Mouse (Mus musculus): ENCODE data around the gene Zfp568. TPM values are rescaled to one million over a fixed set of nuclear protein-coding genes. Genes with fewer than 3 reads are reported as not detected.

Gene Zfp568
- polyA plus RNA-seq, 1 experiment from 2014 or later, result 15.3 TPM

DNA sequence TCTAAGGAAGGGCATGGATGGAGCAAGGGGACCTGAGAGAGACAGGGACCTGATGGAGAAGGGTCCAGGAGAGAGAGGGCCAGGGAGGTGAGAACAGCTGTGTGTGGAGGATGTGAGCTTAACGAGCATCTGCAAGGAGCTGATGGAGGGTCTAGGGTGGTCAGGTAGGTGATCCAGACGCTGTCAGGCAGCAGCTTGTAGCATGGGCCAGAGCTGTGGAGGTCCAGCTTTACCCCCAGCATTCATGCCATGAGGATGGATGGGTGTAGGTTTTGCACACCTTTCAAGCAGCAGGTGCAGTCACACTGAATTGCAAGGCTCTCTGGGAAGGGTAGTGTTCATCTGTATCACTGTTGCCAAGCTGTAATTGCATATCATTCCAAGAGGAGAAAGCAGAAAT is 35.8 kb downstream of the Zfp568 start:
- Histone ChIP-seq H3K36me3 (ENCODE audit: control insufficient read depth, insufficient read depth, low read length) (peaks cover 22% of the 10 kb centered on the region), H3K9me3 (ENCODE audit: control insufficient read depth, low read length) (no peaks in the 10 kb centered on the region)
- 90% methylated on average over 2 of the region's 2 CpGs for WGBS

GRCm38 (mm10) chr7:30023324-30023723 is 39.6 kb downstream of the Zfp568 start:
- ATAC-seq (replicated peaks; ENCODE audit: low FRiP score) (no peak), DNase-seq (ENCODE audit: low spot score) (no peak)
- Histone ChIP-seq H3K36me3 (ENCODE audit: control insufficient read depth, insufficient read depth, low read length) (peaks cover 19% of the 10 kb centered on the region), H3K9me3 (ENCODE audit: control insufficient read depth, low read length) (no peaks in the 10 kb centered on the region), H3K27me3 (ENCODE audit: control insufficient read depth, insufficient read depth, low read length) (no peaks in the 10 kb centered on the region), H3K27ac (ENCODE audit: low read depth, low read length) (no peak overlapping the region), H3K4me1 (replicated peaks; ENCODE audit: control insufficient read depth, insufficient read depth, low read length) (no peaks in the 10 kb centered on the region), H3K4me3 (ENCODE audit: low read depth, low read length) (no peak overlapping the region), H3K4me2 (ENCODE audit: low read depth, low read length, severe bottlenecking) (no peak overlapping the region), H3K9ac (ENCODE audit: low read length) (no peak overlapping the region)
- WGBS, result 93% methylated on average over 9 of the region's 9 CpGs

More for the DNA sequence above, 35.8 kb downstream of the Zfp568 start:
- DNase-seq (ENCODE audit: low spot score), result no peak
- Histone ChIP-seq H3K4me3 (ENCODE audit: low read depth, low read length) (no peak overlapping the region), H3K4me1 (replicated peaks; ENCODE audit: control insufficient read depth, insufficient read depth, low read length) (no peaks in the 10 kb centered on the region), H3K27ac (ENCODE audit: low read depth, low read length) (no peak overlapping the region), H3K4me2 (ENCODE audit: low read depth, low read length, severe bottlenecking) (no peak overlapping the region), H3K9ac (ENCODE audit: low read length) (no peak overlapping the region), H3K27me3 (ENCODE audit: control insufficient read depth, insufficient read depth, low read length) (no peaks in the 10 kb centered on the region)
- ATAC-seq (replicated peaks; ENCODE audit: low FRiP score), result no peak

DNA sequence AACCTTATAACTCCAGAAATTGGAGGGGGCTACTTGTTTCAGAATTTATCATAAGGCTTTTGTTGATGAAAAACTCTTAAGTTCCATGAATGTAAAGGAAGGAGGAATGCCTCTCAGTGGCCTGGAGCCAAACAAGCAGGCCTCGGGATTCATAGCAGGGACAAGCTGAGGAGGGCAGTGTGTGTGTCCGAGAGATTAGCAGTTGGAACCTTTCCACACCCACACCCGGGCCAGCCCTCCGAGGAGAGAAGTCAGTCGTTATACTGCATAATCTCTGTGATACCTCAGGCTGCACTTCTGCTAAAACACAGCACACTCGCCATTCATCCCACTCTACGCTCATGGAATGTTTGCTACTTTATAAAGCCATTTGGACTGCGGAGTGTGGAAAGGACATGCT is 40.0 kb downstream of the Zfp568 start:
- Histone ChIP-seq H3K27me3 (ENCODE audit: control insufficient read depth, insufficient read depth, low read length) (no peaks in the 10 kb centered on the region), H3K36me3 (ENCODE audit: control insufficient read depth, insufficient read depth, low read length) (peaks cover 17% of the 10 kb centered on the region), H3K4me3 (ENCODE audit: low read depth, low read length) (no peak overlapping the region), H3K4me2 (ENCODE audit: low read depth, low read length, severe bottlenecking) (no peak overlapping the region), H3K4me1 (replicated peaks; ENCODE audit: control insufficient read depth, insufficient read depth, low read length) (no peaks in the 10 kb centered on the region), H3K27ac (ENCODE audit: low read depth, low read length) (no peak overlapping the region), H3K9me3 (ENCODE audit: control insufficient read depth, low read length) (no peaks in the 10 kb centered on the region), H3K9ac (ENCODE audit: low read length) (no peak overlapping the region)
- ATAC-seq (replicated peaks; ENCODE audit: low FRiP score) (no peak), DNase-seq (ENCODE audit: low spot score) (no peak)
- WGBS, result 91% methylated on average over 8 of the region's 8 CpGs

DNA sequence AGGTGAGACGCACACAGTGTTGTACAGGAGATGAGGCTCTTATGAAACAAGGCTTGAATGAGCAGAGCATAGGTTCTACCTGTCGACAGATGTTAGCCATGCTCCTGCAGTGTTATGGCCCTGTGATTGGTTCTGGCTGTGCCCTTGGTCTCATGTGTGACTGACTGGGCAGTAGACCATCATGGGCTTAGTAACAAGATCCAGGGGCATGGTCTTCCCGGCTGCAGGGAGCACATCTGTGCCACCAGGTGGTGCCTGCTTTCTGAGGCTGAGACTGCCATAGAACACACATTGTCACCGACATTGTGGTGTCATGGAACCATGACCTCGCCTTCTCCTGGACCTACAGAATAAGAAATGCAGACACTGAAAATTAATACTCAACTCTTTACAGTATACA is 41.6 kb downstream of the Zfp568 start:
- Histone ChIP-seq H3K27me3 (ENCODE audit: control insufficient read depth, insufficient read depth, low read length) (no peaks in the 10 kb centered on the region), H3K4me1 (replicated peaks; ENCODE audit: control insufficient read depth, insufficient read depth, low read length) (no peaks in the 10 kb centered on the region), H3K9me3 (ENCODE audit: control insufficient read depth, low read length) (no peaks in the 10 kb centered on the region), H3K9ac (ENCODE audit: low read length) (no peak overlapping the region), H3K27ac (ENCODE audit: low read depth, low read length) (no peak overlapping the region), H3K36me3 (ENCODE audit: control insufficient read depth, insufficient read depth, low read length) (peaks cover 17% of the 10 kb centered on the region), H3K4me3 (ENCODE audit: low read depth, low read length) (no peak overlapping the region), H3K4me2 (ENCODE audit: low read depth, low read length, severe bottlenecking) (no peak overlapping the region)
- WGBS, result 81% methylated on average over 5 of the region's 5 CpGs
- DNase-seq (ENCODE audit: low spot score) (no peak), ATAC-seq (replicated peaks; ENCODE audit: low FRiP score) (no peak)

- Histone ChIP-seq H3K4me1 (replicated peaks; ENCODE audit: control insufficient read depth, insufficient read depth, low read length) (no peaks in the 10 kb centered on the region), H3K4me3 (ENCODE audit: low read depth, low read length) (no peak overlapping the region), H3K36me3 (ENCODE audit: control insufficient read depth, insufficient read depth, low read length) (peaks cover 15% of the 10 kb centered on the region), H3K27me3 (ENCODE audit: control insufficient read depth, insufficient read depth, low read length) (no peaks in the 10 kb centered on the region), H3K4me2 (ENCODE audit: low read depth, low read length, severe bottlenecking) (no peak overlapping the region), H3K9me3 (ENCODE audit: control insufficient read depth, low read length) (no peaks in the 10 kb centered on the region), H3K27ac (ENCODE audit: low read depth, low read length) (no peak overlapping the region), H3K9ac (ENCODE audit: low read length) (no peak overlapping the region)
- WGBS, result 72% methylated on average over 4 of the region's 4 CpGs
- DNase-seq (ENCODE audit: low spot score), result no peak
- no peak for ATAC-seq (replicated peaks; ENCODE audit: low FRiP score)
These were observed 43.6 kb downstream of the Zfp568 start for GRCm38 (mm10) chr7:30027331-30027730.

DNA sequence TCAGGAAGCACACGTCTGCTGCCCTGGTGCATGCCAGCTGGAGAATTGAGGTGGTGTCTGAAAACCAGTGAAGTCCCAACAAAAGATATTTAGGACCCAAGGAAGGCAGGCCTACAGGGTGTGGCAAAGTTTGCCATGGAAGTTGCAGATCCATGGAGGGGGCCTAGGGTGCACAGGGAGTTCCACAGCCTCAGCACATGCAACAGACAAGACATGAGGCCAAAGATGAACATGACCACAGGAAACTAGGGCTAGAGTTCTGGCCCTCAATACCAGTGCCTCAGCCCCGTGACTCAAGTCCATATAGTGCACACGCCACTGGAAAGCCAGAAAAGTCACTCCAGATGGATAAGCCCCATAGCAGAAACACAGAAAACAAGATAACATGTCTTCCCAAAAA is 44.8 kb downstream of the Zfp568 start:
- 93% methylated on average over 3 of the region's 3 CpGs for WGBS
- no peaks in the 10 kb centered on the region for H3K9me3 ChIP-seq (ENCODE audit: control insufficient read depth, low read length)
- H3K4me1 ChIP-seq (replicated peaks; ENCODE audit: control insufficient read depth, insufficient read depth, low read length), result no peaks in the 10 kb centered on the region
- H3K9ac ChIP-seq (ENCODE audit: low read length), result no peak overlapping the region
- no peak overlapping the region for H3K4me3 ChIP-seq (ENCODE audit: low read depth, low read length)
- H3K27ac ChIP-seq (ENCODE audit: low read depth, low read length), result no peak overlapping the region
- H3K36me3 ChIP-seq (ENCODE audit: control insufficient read depth, insufficient read depth, low read length), result peaks cover 8% of the 10 kb centered on the region; the same call in 1 of the 2 replicates
- H3K27me3 ChIP-seq (ENCODE audit: control insufficient read depth, insufficient read depth, low read length), result no peaks in the 10 kb centered on the region
- no peak overlapping the region for H3K4me2 ChIP-seq (ENCODE audit: low read depth, low read length, severe bottlenecking)
- ATAC-seq (replicated peaks; ENCODE audit: low FRiP score) (no peak), DNase-seq (ENCODE audit: low spot score) (no peak)

GRCm38 (mm10) chr7:30030677-30031076 is 46.9 kb downstream of the Zfp568 start:
- H3K9ac ChIP-seq (ENCODE audit: low read length), result no peak overlapping the region
- no peaks in the 10 kb centered on the region for H3K36me3 ChIP-seq (ENCODE audit: control insufficient read depth, insufficient read depth, low read length)
- H3K4me2 ChIP-seq (ENCODE audit: low read depth, low read length, severe bottlenecking), result no peak overlapping the region
- no peaks in the 10 kb centered on the region for H3K9me3 ChIP-seq (ENCODE audit: control insufficient read depth, low read length)
- H3K4me3 ChIP-seq (ENCODE audit: low read depth, low read length), result no peak overlapping the region
- ATAC-seq (replicated peaks; ENCODE audit: low FRiP score) (no peak), DNase-seq (ENCODE audit: low spot score) (no peak)
- WGBS, result 49% methylated on average over 6 of the region's 6 CpGs
- H3K4me1 ChIP-seq (replicated peaks; ENCODE audit: control insufficient read depth, insufficient read depth, low read length), result no peaks in the 10 kb centered on the region
- no peaks in the 10 kb centered on the region for H3K27me3 ChIP-seq (ENCODE audit: control insufficient read depth, insufficient read depth, low read length)
- H3K27ac ChIP-seq (ENCODE audit: low read depth, low read length), result no peak overlapping the region

DNA sequence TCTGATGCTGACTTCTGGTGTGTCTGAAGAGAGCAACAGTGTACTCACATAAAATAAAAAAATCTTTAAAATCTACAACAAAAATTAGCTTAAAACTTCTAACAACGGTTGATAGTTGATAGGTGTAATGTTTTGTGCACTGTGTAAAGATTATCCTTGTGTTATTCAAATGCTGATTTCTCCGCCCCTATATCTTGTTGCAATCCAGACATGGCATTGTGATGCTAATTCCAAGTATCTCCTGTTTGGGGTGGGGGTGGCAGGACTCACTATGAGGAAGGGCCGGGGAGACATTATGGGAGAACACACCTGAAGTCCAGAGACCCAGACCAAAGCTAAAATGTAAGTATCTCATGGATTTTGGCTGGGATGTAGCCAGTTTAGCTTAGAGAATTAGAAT is 47.6 kb downstream of the Zfp568 start:
- Histone ChIP-seq H3K9me3 (ENCODE audit: control insufficient read depth, low read length) (no peaks in the 10 kb centered on the region), H3K4me3 (ENCODE audit: low read depth, low read length) (no peak overlapping the region), H3K27ac (ENCODE audit: low read depth, low read length) (no peak overlapping the region), H3K9ac (ENCODE audit: low read length) (no peak overlapping the region), H3K4me2 (ENCODE audit: low read depth, low read length, severe bottlenecking) (no peak overlapping the region), H3K4me1 (replicated peaks; ENCODE audit: control insufficient read depth, insufficient read depth, low read length) (no peaks in the 10 kb centered on the region), H3K36me3 (ENCODE audit: control insufficient read depth, insufficient read depth, low read length) (no peaks in the 10 kb centered on the region), H3K27me3 (ENCODE audit: control insufficient read depth, insufficient read depth, low read length) (no peaks in the 10 kb centered on the region)
- WGBS, result 90% methylated on average over 3 of the region's 3 CpGs
- ATAC-seq (replicated peaks; ENCODE audit: low FRiP score), result no peak
- DNase-seq (ENCODE audit: low spot score), result no peak

DNA sequence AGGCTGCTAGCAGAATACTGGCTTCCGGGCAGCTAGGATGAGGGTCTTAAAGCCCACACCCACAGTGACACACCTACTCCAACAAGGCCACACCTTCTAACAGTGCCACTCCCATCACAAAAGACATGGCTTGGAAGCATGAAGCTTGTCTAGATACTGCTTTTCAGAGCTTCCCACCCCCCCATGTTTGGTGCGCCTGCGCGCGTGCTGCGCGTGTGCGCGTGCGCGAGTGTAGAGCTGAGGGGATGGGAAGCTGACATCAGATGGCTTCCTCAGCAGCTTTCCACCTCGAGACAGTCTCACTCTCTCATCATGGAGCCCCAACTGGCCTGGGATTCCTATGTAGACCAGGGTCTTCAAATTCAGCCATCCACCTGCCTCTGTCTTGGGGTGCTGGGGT is 50.6 kb downstream of the Zfp568 start:
- DNase-seq (ENCODE audit: low spot score), result no peak
- no peaks in the 10 kb centered on the region for H3K9me3 ChIP-seq (ENCODE audit: control insufficient read depth, low read length)
- no peak overlapping the region for H3K27ac ChIP-seq (ENCODE audit: low read depth, low read length)
- no peaks in the 10 kb centered on the region for H3K27me3 ChIP-seq (ENCODE audit: control insufficient read depth, insufficient read depth, low read length)
- H3K4me3 ChIP-seq (ENCODE audit: low read depth, low read length), result no peak overlapping the region
- 88% methylated on average over 12 of the region's 12 CpGs for WGBS
- no peaks in the 10 kb centered on the region for H3K4me1 ChIP-seq (replicated peaks; ENCODE audit: control insufficient read depth, insufficient read depth, low read length)
- no peak overlapping the region for H3K4me2 ChIP-seq (ENCODE audit: low read depth, low read length, severe bottlenecking)
- H3K9ac ChIP-seq (ENCODE audit: low read length), result no peak overlapping the region
- no peaks in the 10 kb centered on the region; the same call in 1 of the 2 replicates for H3K36me3 ChIP-seq (ENCODE audit: control insufficient read depth, insufficient read depth, low read length)
- no peak for ATAC-seq (replicated peaks; ENCODE audit: low FRiP score)
